Mouse (Mus musculus): ENCODE data around the gene Spast. TPM values are rescaled to one million over a fixed set of nuclear protein-coding genes. Genes with fewer than 3 reads are reported as not detected.

Gene Spast
- polyA plus RNA-seq, 1 experiment from 2014 or later = 20.2 TPM

DNA sequence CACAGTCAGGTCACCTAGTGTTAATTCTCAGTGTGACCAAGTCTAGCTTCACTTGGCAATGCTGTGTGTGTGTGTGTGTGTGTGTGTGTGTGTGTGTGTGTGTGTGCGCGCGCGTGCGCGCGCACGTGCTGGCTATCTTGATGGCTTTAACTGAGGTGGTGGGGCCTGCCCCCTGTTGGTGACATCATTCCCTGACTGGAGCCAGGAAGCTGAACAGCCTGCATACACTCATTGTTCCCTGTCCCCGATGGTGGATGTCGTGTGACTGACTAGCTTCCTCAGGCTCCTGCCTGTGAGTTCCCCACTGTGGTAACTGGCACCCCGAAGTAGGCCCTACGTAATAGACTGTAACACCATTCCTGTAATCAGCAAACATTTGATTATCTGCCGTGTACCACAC, 92.7 kb downstream of the Spast start:
- Histone ChIP-seq H3K4me2 (no peak overlapping the region), H3K27ac (ENCODE audit: poor library complexity, severe bottlenecking) (no peak overlapping the region), H3K9me3 (replicated peaks) (no peaks in the 10 kb centered on the region), H3K4me3 (no peak overlapping the region), H3K36me3 (peaks cover 26% of the 10 kb centered on the region), H3K27me3 (replicated peaks) (no peaks in the 10 kb centered on the region), H3K9ac (no peak overlapping the region), H3K4me1 (replicated peaks) (peaks cover 16% of the 10 kb centered on the region)
- no peak for ATAC-seq (ENCODE audit: insufficient number of reproducible peaks, low FRiP score)
- WGBS = 70% methylated on average over 13 of the region's 13 CpGs

DNA sequence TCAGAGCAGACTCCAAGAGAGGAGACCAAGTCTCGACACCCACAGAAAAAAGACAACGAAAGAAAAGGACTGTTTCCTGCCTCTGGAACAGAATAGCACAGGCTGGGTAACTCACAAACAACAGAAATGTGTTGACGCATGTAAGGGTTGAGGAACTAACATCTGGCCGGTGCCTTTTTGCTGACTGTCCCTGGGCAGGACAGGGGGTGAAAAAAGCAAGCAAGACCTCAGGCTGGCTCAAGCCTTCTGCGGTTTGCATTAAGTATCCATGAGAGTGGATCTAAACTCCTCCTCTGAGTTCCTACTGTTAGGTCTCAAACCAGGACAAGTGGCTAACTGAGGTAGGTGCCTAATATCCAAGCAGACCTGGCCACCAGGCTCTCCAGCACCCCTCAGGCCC, 93.8 kb downstream of the Spast start:
- H3K9ac ChIP-seq = no peak overlapping the region
- peaks cover 15% of the 10 kb centered on the region for H3K36me3 ChIP-seq
- H3K27ac ChIP-seq (ENCODE audit: poor library complexity, severe bottlenecking) = no peak overlapping the region
- WGBS = 65% methylated on average over 5 of the region's 5 CpGs
- no peaks in the 10 kb centered on the region for H3K27me3 ChIP-seq (replicated peaks)
- H3K9me3 ChIP-seq (replicated peaks) = no peaks in the 10 kb centered on the region
- ATAC-seq (ENCODE audit: insufficient number of reproducible peaks, low FRiP score) = no peak
- H3K4me3 ChIP-seq = no peak overlapping the region
- H3K4me2 ChIP-seq = no peak overlapping the region
- peaks cover 16% of the 10 kb centered on the region for H3K4me1 ChIP-seq (replicated peaks)

DNA sequence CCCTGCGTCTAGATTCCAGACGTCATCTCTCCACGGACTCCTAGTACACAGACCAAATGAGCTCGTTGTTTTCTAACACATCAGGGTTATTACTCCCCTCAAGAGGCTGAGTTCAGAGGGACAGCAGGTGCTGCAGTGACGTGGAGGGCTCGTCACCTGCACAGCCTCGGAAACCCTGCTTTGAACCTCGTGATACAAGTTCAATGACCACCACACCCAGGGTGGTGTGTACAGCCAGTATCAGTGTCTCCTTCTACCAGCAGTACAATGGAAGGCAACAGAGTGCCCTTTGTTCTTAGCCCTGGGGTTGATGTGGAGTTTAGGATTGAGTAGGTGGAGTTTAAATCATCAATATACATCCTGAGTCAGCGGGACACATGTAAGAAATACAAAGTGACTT, 99.0 kb downstream of the Spast start:
- H3K4me3 ChIP-seq = no peak overlapping the region
- 75% methylated on average over 9 of the region's 9 CpGs for WGBS
- ATAC-seq (ENCODE audit: insufficient number of reproducible peaks, low FRiP score) = no peak
- no peaks in the 10 kb centered on the region for H3K27me3 ChIP-seq (replicated peaks)
- H3K9me3 ChIP-seq (replicated peaks) = no peaks in the 10 kb centered on the region
- no peaks in the 10 kb centered on the region for H3K4me1 ChIP-seq (replicated peaks)
- H3K4me2 ChIP-seq = no peak overlapping the region
- no peak overlapping the region for H3K9ac ChIP-seq
- no peak overlapping the region for H3K27ac ChIP-seq (ENCODE audit: poor library complexity, severe bottlenecking)
- H3K36me3 ChIP-seq = no peaks in the 10 kb centered on the region

DNA sequence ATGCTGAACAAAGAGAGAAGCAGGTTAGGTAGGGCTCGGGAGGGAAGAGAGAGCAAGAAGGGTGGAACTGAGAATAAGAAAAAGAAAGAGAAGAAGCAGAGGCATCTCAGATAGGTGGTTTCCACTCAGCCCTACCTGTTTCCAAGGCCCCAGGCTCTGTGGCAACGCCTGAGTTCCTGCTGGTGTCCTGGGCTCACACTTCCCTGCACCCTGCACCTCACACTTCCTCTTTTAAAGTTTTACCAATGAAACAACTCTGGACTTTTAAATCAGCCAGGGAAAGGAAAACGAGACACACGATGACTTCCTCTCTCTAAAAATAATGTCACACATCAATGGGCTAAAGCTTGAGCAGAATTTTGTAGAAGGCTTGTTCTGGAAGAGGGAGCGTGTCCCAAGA, 101.7 kb downstream of the Spast start:
- H3K27me3 ChIP-seq (replicated peaks) = no peaks in the 10 kb centered on the region
- no peak overlapping the region for H3K9ac ChIP-seq
- H3K4me1 ChIP-seq (replicated peaks) = no peaks in the 10 kb centered on the region
- H3K4me3 ChIP-seq = no peak overlapping the region
- H3K9me3 ChIP-seq (replicated peaks) = no peaks in the 10 kb centered on the region
- 65% methylated on average over 5 of the region's 5 CpGs for WGBS
- H3K27ac ChIP-seq (ENCODE audit: poor library complexity, severe bottlenecking) = no peak overlapping the region
- H3K36me3 ChIP-seq = no peaks in the 10 kb centered on the region
- H3K4me2 ChIP-seq = no peak overlapping the region
- no peak for ATAC-seq (ENCODE audit: insufficient number of reproducible peaks, low FRiP score)

Other genes with a start within 250 kb of the Spast start
- gene Memo1, start 43.5 kb upstream of the Spast start, polyA plus RNA-seq (2016; fragmentation: Nextera tagmentation; extraction: Ambion mirVana) = 66.1 and 66.9 TPM in 2 replicates
- 202 and 205 TPM in 2 replicates for gene Dpy30, start 15.0 kb upstream of the Spast start, polyA plus RNA-seq (2016; fragmentation: Nextera tagmentation; extraction: Ambion mirVana)
- 22.2 and 27.3 TPM in 2 replicates for gene Slc30a6, start 56.6 kb downstream of the Spast start, polyA plus RNA-seq (2016; fragmentation: Nextera tagmentation; extraction: Ambion mirVana)
- gene Nlrc4, start 120.2 kb downstream of the Spast start, polyA plus RNA-seq (2016; fragmentation: Nextera tagmentation; extraction: Ambion mirVana) = 0.14 and 0.15 TPM in 2 replicates
- gene Yipf4, start 150.5 kb downstream of the Spast start, polyA plus RNA-seq (2016; fragmentation: Nextera tagmentation; extraction: Ambion mirVana) = 63.2 and 64.7 TPM in 2 replicates
- 76.3 and 83.3 TPM in 2 replicates for gene Birc6, start 189.3 kb downstream of the Spast start, polyA plus RNA-seq (2016; fragmentation: Nextera tagmentation; extraction: Ambion mirVana)